Mouse (Mus musculus) right cerebral cortex, adult 18-20 months (tissue): ENCODE measurements around the gene Gtsf1l.
A peak's percentile ranks its signal among the peaks of the same experiment; 100 is the strongest.

Experiments
- DNase-seq: peaks from one replicate; pipeline ENCODE4 v3.0.0; 2022; ENCODE audit warnings: mixed read lengths

The Gtsf1l gene

GRCm38 (mm10) chr2:163049116-163049515, 38.5 kb downstream of the Gtsf1l start:
- DNase-seq, result no peak

- DNase-seq, result peak; percentile 75
Measured at GRCm38 (mm10) chr2:163048125-163048524, 39.5 kb downstream of the Gtsf1l start.

- DNase-seq, result no peak
Measured at GRCm38 (mm10) chr2:163039940-163040339, 47.7 kb downstream of the Gtsf1l start.
